Mouse (Mus musculus) embryonic fibroblast, embryonic 13.5 days (primary cell): ENCODE data around the gene Aspscr1.

Experiments used
- CTCF ChIP-seq: IDR thresholded peaks from 2 replicates; pipeline ENCODE4 v1.5.1; 2011; ENCODE audit warnings: mild to moderate bottlenecking, control low read depth, low read length, moderate library complexity, borderline replicate concordance; ENCODE audit not compliant: insufficient read depth
- POLR2A ChIP-seq: IDR thresholded peaks from 2 replicates; pipeline ENCODE4 v1.6.1; 2011; ENCODE audit warnings: low read depth, mild to moderate bottlenecking, control low read depth, low read length, moderate library complexity

GRCm38 (mm10) chr11:120714546-120714945, 41.8 kb downstream of the Aspscr1 start:
- no peak for TF ChIP-seq CTCF
- no peak for TF ChIP-seq POLR2A
